Mouse (Mus musculus): ENCODE measurements around the gene Mmd2.

The Mmd2 gene

GRCm38 (mm10) chr5:142545014-142545795 lies 63.4 kb downstream of the Mmd2 start:
- DNase-seq: no peak

- no peak for DNase-seq
Observed at GRCm38 (mm10) chr5:142537286-142537685, 71.3 kb downstream of the Mmd2 start.

GRCm38 (mm10) chr5:142535388-142535787 lies 73.2 kb downstream of the Mmd2 start:
- DNase-seq: no peak

- DNase-seq: no peak
Observed at GRCm38 (mm10) chr5:142529915-142530314, 78.7 kb downstream of the Mmd2 start, which contains the start of gene Papolb. Gene Papolb (minus strand): TSS chr5:142530076.

GRCm38 (mm10) chr5:142524711-142525464 lies 83.7 kb downstream of the Mmd2 start:
- DNase-seq: no peak

- no peak for DNase-seq
Observed at GRCm38 (mm10) chr5:142521195-142521866, 87.3 kb downstream of the Mmd2 start.

- DNase-seq: no peak
Observed at GRCm38 (mm10) chr5:142520360-142520759, 88.2 kb downstream of the Mmd2 start.

GRCm38 (mm10) chr5:142518973-142519372 lies 89.6 kb downstream of the Mmd2 start:
- no peak for DNase-seq

All from layer of hippocampus, adult 9-11 months (tissue).